Mouse (Mus musculus) layer of hippocampus, postnatal 25 days (tissue): Measurements from ENCODE around the gene Morn4. TPM values are rescaled to one million over a fixed set of nuclear protein-coding genes. Genes with fewer than 3 reads are reported as not detected.

Experiments
- DNase-seq, 2 experiments: peaks; one replicate each; pipeline ENCODE4 v3.0.0; 2022; ENCODE audit warnings: mixed read lengths in 2 of 2, low spot score in 1 of 2; ENCODE audit errors: extremely low spot score in 1 of 2
- total RNA-seq, 2 experiments: library from RNA; stranded (reverse); gene quantifications; 2 replicates each; pipeline ENCODE4 v1.2.3; 2021

Morn4 gene
- total RNA-seq, 2 experiments from 2014 or later: 71.1 to 72.9 TPM

DNA sequence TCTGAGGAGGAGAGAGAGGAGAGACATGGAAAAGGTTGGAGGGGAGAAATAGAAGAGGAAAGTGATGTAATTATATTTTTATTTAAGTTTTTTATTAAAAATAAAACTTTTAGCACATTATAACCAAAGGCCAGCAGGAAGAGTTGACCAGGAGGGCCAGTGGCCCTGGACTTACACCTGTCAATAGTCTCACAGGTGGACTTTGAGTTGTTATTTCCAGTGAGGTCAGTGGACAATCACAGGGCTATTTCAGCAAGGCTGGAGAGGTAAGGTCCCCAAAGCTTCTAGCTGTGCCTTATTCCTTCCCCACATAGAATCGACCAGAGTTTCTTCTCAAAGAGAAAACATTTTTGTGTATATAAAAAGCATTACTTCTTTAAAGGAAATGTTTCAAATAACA lies 35.9 kb downstream of the Morn4 start:
- no peak for DNase-seq

- DNase-seq: peak in 1 of 2 experiments; percentile 38
Measured at GRCm38 (mm10) chr19:42045269-42046102, 40.7 kb downstream of the Morn4 start, which contains the start of gene Hoga1. Gene Hoga1 (plus strand): TSS chr19:42045610.

DNA sequence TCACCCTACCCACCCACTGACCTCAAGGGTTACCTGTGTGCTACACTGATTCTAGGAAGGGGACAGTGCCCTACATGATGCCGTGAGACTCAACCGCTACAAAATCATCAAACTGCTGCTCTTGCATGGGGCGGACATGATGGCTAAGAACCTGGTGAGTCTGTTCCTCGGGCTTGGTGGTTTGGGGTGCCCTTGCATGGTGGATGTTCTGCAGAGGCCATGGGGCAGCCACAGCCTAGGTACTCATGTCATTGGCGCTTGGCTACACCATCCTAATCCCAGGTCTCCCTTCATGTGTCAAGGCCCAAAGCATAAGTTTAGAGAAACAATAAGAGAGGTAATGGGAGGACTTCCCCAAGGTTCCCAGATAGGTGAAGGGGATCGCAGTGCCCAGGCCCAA lies 42.2 kb downstream of the Morn4 start:
- DNase-seq: no peak

GRCm38 (mm10) chr19:42038310-42038709 lies 47.8 kb downstream of the Morn4 start:
- no peak for DNase-seq

DNA sequence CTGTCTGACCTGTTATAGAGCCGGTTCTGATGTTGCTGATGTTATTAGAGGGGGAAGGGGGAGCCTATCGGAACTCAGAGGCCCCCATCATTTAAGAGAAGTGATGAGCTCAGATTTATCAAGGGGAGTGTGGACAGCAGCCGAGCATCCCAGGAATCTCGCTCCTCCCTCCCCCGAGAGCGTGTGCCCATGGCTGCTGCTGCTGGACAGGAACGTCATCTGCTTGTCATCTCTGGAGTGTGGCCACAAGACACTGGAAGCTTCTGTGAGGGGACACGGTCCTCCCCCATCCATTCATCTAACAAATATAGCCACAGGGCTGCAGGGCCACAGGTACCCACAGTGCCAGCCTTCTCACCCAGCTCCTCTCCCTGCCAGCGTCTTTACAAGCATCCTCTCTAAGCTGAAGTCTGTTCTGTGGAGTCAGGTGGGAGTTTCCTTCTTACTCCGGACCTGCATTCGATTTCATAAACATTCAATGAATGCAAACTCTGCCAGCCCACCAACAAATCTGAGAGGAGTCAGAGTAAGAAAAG lies 48.9 kb downstream of the Morn4 start:
- no peak for DNase-seq

DNA sequence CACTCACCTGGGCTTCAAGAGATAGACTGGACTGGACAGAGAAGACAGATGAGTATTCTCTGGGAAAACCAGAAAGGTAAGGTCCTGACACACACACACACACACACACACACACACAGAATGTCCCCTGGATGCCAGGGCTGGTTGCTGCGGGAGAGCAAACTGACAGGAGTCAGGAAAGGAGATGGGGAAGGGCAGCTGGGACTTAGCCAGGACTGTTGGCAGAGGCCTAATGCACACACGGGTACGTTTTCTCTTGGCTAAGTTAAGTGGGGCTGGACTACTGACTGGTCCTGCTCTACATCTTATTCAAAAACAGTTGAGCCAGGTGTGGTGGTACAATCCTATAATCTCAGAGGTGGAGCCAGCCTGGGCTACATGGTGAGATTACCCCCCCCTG lies 49.8 kb downstream of the Morn4 start:
- no peak for DNase-seq

GRCm38 (mm10) chr19:42035456-42036248 lies 50.5 kb downstream of the Morn4 start, which contains the start of gene Ankrd2:
Gene Ankrd2 (plus strand): TSS chr19:42036000.
- DNase-seq: peak; percentile 62 to 76

GRCm38 (mm10) chr19:42034881-42035455 lies 51.2 kb downstream of the Morn4 start:
- DNase-seq: peak; percentile 13 to 23

DNA sequence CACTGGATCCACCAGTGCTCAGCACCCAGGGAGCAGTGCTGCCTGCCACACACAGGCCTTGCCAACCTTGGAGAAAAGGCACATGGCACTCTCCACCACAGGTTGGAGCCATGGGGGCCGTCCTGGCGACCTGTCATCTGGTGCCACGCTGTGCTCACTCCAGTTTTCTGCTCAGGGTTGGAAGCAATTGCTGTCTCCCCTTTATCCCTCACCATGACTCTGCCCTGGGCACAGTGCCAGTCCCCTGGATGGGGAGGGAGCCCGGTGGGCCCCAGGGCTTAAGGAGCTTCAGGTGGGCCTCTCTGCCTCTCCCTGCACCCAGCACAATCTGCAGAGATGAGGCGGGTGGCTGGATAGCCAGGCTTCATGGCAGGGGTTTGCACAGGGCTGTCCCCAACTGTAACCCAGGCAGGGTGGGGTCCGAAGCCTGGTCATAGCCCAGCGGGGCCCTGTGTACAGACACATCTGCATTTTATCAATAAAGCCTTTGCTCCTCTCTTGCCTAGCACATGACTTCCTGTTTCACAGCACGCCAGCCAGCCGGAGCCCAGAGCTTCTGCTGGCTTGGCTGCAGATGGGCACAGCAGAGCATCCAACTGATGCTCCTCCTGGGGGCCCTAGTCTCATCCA lies 51.9 kb downstream of the Morn4 start:
- DNase-seq: peak; percentile 8 to 28

GRCm38 (mm10) chr19:42033611-42034010 lies 52.5 kb downstream of the Morn4 start:
- no peak for DNase-seq

GRCm38 (mm10) chr19:42031112-42031511 lies 55.0 kb downstream of the Morn4 start:
- no peak for DNase-seq

DNA sequence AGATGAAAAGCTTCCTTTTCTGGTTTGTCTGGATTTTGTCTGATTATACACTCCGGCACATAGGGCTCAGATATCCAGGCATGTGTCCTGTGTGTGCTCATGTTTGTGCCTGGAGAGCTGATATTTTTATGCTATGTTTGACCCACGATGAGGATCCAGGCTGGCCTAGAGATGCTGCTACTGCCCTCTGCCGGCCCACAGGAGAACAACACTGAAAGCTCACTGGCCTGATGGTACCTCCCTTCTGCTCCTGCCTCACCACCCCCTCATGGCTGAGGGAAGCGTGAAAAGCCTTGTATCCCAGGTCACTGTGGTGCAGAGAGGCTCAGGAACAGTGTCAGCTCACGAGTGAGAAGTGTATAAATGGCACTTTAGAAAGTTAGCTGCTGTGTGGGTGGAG lies 60.0 kb downstream of the Morn4 start:
- DNase-seq: peak; percentile 76 to 89

Other genes with a start within 250 kb of the Morn4 start
- 10 to 100 TPM; 13.9 to 14.9 TPM for gene Frat2, start 238.2 kb downstream of the Morn4 start, total RNA-seq
- 10 to 100 TPM; 32.9 to 33.5 TPM for gene Rrp12, start 190.2 kb downstream of the Morn4 start, total RNA-seq
- 100 to 1,000 TPM; 510 to 584 TPM for gene Pgam1, start 174.4 kb downstream of the Morn4 start, total RNA-seq
- 10 to 100 TPM; 28.3 to 32.4 TPM for gene Exosc1, start 152.9 kb downstream of the Morn4 start, total RNA-seq
- 10 to 100 TPM; 46.4 to 50.9 TPM for gene Zdhhc16, start 152.9 kb downstream of the Morn4 start, total RNA-seq
- 10 to 100 TPM; 28.6 to 42.0 TPM for gene Mms19, start 105.2 kb downstream of the Morn4 start, total RNA-seq
- 10 to 100 TPM; 13.7 to 14.0 TPM for gene Ubtd1, start 104.6 kb downstream of the Morn4 start, total RNA-seq
- not detected for gene Ankrd2, start 50.4 kb downstream of the Morn4 start, total RNA-seq
- 1 to 10 TPM; 5.2 to 8.2 TPM for gene Hoga1, start 40.7 kb downstream of the Morn4 start, total RNA-seq
- 1 to 10 TPM in 1 of 2 experiments, under 1 TPM in 1; 0.76 to 1.6 TPM for gene 4933411K16Rik, start 34.1 kb downstream of the Morn4 start, total RNA-seq
- 10 to 100 TPM; 62.8 to 67.1 TPM for gene Pi4k2a, start 4.1 kb upstream of the Morn4 start, total RNA-seq
- gene Avpi1, start 42.7 kb upstream of the Morn4 start, total RNA-seq: 10 to 100 TPM; 19.7 to 21.7 TPM
- gene Marveld1, start 61.0 kb upstream of the Morn4 start, total RNA-seq: 1 to 10 TPM; 6.3 to 7.6 TPM
- gene Zfyve27, start 77.6 kb upstream of the Morn4 start, total RNA-seq: 10 to 100 TPM; 82.6 to 99.8 TPM
- not detected for gene Sfrp5, start 115.9 kb upstream of the Morn4 start, total RNA-seq
- gene Golga7b, start 161.2 kb upstream of the Morn4 start, total RNA-seq: 10 to 100 TPM; 76.8 to 77.1 TPM